Mouse (Mus musculus) hindbrain, embryonic 13.5 days (tissue): ENCODE data around the gene 4930442H23Rik. TPM values are rescaled to one million over a fixed set of nuclear protein-coding genes. Genes with fewer than 3 reads are reported as not detected.

Experiments
- polyA plus RNA-seq: library from polyadenylated mRNA; unstranded; fragments of >200 nt; fragmentation: Nextera tagmentation; extraction: Ambion mirVana; gene quantifications from 2 replicates; pipeline ENCODE4 v1.2.1, GENCODE M21; 2015

The 4930442H23Rik gene
- polyA plus RNA-seq, 1 experiment from 2014 or later: 0.13 TPM

Other genes starting within 250 kb of the 4930442H23Rik start
- gene Gng7, start 168.9 kb downstream of the 4930442H23Rik start, polyA plus RNA-seq: 13.4 and 13.5 TPM in 2 replicates
- gene Diras1, start 158.2 kb downstream of the 4930442H23Rik start, polyA plus RNA-seq: 37.5 and 40.2 TPM in 2 replicates
- gene Slc39a3, start 146.4 kb downstream of the 4930442H23Rik start, polyA plus RNA-seq: 42.3 and 44.0 TPM in 2 replicates
- 292 and 304 TPM in 2 replicates for gene Sgta, start 123.7 kb downstream of the 4930442H23Rik start, polyA plus RNA-seq
- 45.0 and 46.9 TPM in 2 replicates for gene Thop1, start 113.8 kb downstream of the 4930442H23Rik start, polyA plus RNA-seq
- 0.26 and 0.41 TPM in 2 replicates for gene Creb3l3, start 85.0 kb downstream of the 4930442H23Rik start, polyA plus RNA-seq
- 224 and 227 TPM in 2 replicates for gene Map2k2, start 77.9 kb downstream of the 4930442H23Rik start, polyA plus RNA-seq
- 13.2 and 13.5 TPM in 2 replicates for gene Zbtb7a, start 48.6 kb downstream of the 4930442H23Rik start, polyA plus RNA-seq
- 58.4 and 62.3 TPM in 2 replicates for gene Pias4, start 15.9 kb downstream of the 4930442H23Rik start, polyA plus RNA-seq
- gene Eef2, start 7.2 kb downstream of the 4930442H23Rik start, polyA plus RNA-seq: 561 and 576 TPM in 2 replicates
- gene Dapk3, start 844 bp downstream of the 4930442H23Rik start, polyA plus RNA-seq: 59.1 and 61.7 TPM in 2 replicates
- 0.09 and 0.10 TPM in 2 replicates for gene Nmrk2, start 18.2 kb upstream of the 4930442H23Rik start, polyA plus RNA-seq
- 68.1 TPM in 2 replicates for gene Atcay, start 47.0 kb upstream of the 4930442H23Rik start, polyA plus RNA-seq
- gene Zfr2, start 49.3 kb upstream of the 4930442H23Rik start, polyA plus RNA-seq: 19.7 and 21.6 TPM in 2 replicates
- gene Matk, start 69.1 kb upstream of the 4930442H23Rik start, polyA plus RNA-seq: 16.4 and 16.9 TPM in 2 replicates
- 134 and 144 TPM in 2 replicates for gene Mrpl54, start 83.1 kb upstream of the 4930442H23Rik start, polyA plus RNA-seq
- 29.7 and 30.6 TPM in 2 replicates for gene Apba3, start 83.1 kb upstream of the 4930442H23Rik start, polyA plus RNA-seq
- 4.5 and 5.2 TPM in 2 replicates for gene Tjp3, start 107.7 kb upstream of the 4930442H23Rik start, polyA plus RNA-seq
- 97.2 and 102 TPM in 2 replicates for gene Pip5k1c, start 109.1 kb upstream of the 4930442H23Rik start, polyA plus RNA-seq
- gene Cactin, start 137.3 kb upstream of the 4930442H23Rik start, polyA plus RNA-seq: 33.5 and 34.7 TPM in 2 replicates
- gene Tbxa2r, start 144.9 kb upstream of the 4930442H23Rik start, polyA plus RNA-seq: 4.6 and 5.6 TPM in 2 replicates
- gene Gipc3, start 159.4 kb upstream of the 4930442H23Rik start, polyA plus RNA-seq: not detected in 2 replicates
- 47.3 and 50.4 TPM in 2 replicates for gene Hmg20b, start 166.6 kb upstream of the 4930442H23Rik start, polyA plus RNA-seq
- gene Mfsd12, start 173.6 kb upstream of the 4930442H23Rik start, polyA plus RNA-seq: 11.9 and 12.4 TPM in 2 replicates
- 1.0 and 1.1 TPM in 2 replicates for gene 4930404N11Rik, start 182.0 kb upstream of the 4930442H23Rik start, polyA plus RNA-seq
- 121 and 126 TPM in 2 replicates for gene Fzr1, start 194.7 kb upstream of the 4930442H23Rik start, polyA plus RNA-seq
- gene Dohh, start 200.6 kb upstream of the 4930442H23Rik start, polyA plus RNA-seq: 72.1 and 74.8 TPM in 2 replicates
- gene Gm48551, start 200.6 kb upstream of the 4930442H23Rik start, polyA plus RNA-seq: 6.5 and 8.1 TPM in 2 replicates
- gene Gm48552, start 205.2 kb upstream of the 4930442H23Rik start, polyA plus RNA-seq: 2.0 and 2.3 TPM in 2 replicates
- 1.8 TPM in 2 replicates for gene Smim24, start 209.2 kb upstream of the 4930442H23Rik start, polyA plus RNA-seq